Mouse (Mus musculus) olfactory bulb, adult 2 months (tissue): ENCODE results near the gene Aco1. TPM values are rescaled to one million over a fixed set of nuclear protein-coding genes. Genes with fewer than 3 reads are reported as not detected.
A peak's percentile ranks its signal among the peaks of the same experiment; 100 is the strongest.
"Not testable (repeated sequence)": the region's sequence is repeated elsewhere in the genome, so short reads cannot be mapped to it uniquely, and the experiment has no call there.

ENCODE experiments used
- H3K27ac ChIP-seq: fragments of 200-500 bp; 2 replicates; pipeline ENCODE4 v1.5.1; 2012; ENCODE audit warnings: low read depth, low read length; ENCODE audit not compliant: insufficient read depth
- H3K4me1 ChIP-seq: fragments of 200-500 bp; 2 replicates; pipeline ENCODE4 v1.6.1; 2012; ENCODE audit warnings: low read length; ENCODE audit not compliant: control insufficient read depth, insufficient read depth
- H3K4me3 ChIP-seq: fragments of 200-500 bp; 2 replicates; pipeline ENCODE4 v1.5.1; 2012; ENCODE audit warnings: mild to moderate bottlenecking, low read depth, low read length, moderate library complexity; ENCODE audit not compliant: insufficient read depth
- CTCF ChIP-seq: fragments of 200-500 bp; IDR thresholded peaks from 2 replicates; pipeline ENCODE4 v1.5.1; 2012; ENCODE audit warnings: low read depth, mild to moderate bottlenecking, low read length, moderate library complexity; ENCODE audit not compliant: insufficient read depth
- POLR2A ChIP-seq: fragments of 200-500 bp; IDR thresholded peaks from 2 replicates; pipeline ENCODE4 v1.6.1; 2012; ENCODE audit warnings: mild to moderate bottlenecking, low read depth, low read length, moderate library complexity; ENCODE audit not compliant: insufficient read depth
- WGBS: fragments of 180-500 bp; shearing (Covaris S2); methylation state at CpG from one replicate; pipeline ENCODE4 v1.1.7; 2018; 5-methylcytosine and 5-hydroxymethylcytosine counted together
- polyA plus RNA-seq: library from polyadenylated mRNA; stranded (reverse); fragments of >200 nt; gene quantifications from 2 replicates; pipeline ENCODE4 v1.2.4, GENCODE M21; 2012; ENCODE audit warnings: low replicate concordance; ENCODE audit not compliant: missing spikeins, insufficient read depth, insufficient read length

Gene Aco1
- not detected in 2 replicates for polyA plus RNA-seq

GRCm38 (mm10) chr4:40142743-40143532 lies at the start of gene Aco1:
Gene Aco1, plus strand, starts transcription at chr4:40143081.
- peak within 1 kb of the TSS; percentile 89 for H3K4me3 ChIP-seq
- peak; percentile 34; the same call in 1 of the 2 replicates for TF ChIP-seq POLR2A
- TF ChIP-seq CTCF = no peak
- WGBS = 1% methylated on average over 46 of the region's 46 CpGs
- peaks cover 2% of the 10 kb centered on the region for H3K4me1 ChIP-seq
- peak within 1 kb of the TSS; percentile 88 for H3K27ac ChIP-seq

- no peaks in the 10 kb centered on the region for H3K4me1 ChIP-seq
- whole genome bisulfite sequencing = 71% methylated on average over 2 of the region's 2 CpGs
- no peak overlapping the region for H3K27ac ChIP-seq
- TF ChIP-seq POLR2A = no peak
- TF ChIP-seq CTCF = no peak
- H3K4me3 ChIP-seq = no peak overlapping the region
Observed at GRCm38 (mm10) chr4:40094974-40095373, 47.9 kb upstream of the Aco1 start.

DNA sequence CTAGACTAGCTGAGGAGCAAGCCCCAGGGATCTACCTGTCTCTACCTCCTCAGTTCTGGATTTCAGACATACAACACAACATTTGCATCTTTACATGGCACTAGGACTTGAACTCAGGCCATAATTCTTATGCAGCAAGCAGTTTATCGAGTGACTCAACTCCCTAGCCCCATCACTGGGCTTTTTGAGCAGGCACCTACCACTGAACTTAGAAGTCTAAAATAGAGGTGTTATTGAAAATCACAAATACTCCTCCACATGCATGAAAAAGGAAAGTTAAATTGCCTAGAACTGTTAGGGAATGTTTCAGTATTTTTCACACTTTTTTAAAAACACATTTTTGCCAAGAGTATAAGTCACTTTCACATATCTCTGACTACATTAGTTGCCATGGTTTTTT lies 39.9 kb upstream of the Aco1 start:
- TF ChIP-seq CTCF (no peak), POLR2A (no peak)
- Histone ChIP-seq H3K4me1 (no peaks in the 10 kb centered on the region), H3K4me3 (no peak overlapping the region), H3K27ac (no peak overlapping the region)
- 82% methylated on average over 1 of the region's 1 CpGs for WGBS

- Histone ChIP-seq H3K4me3 (no peak overlapping the region), H3K27ac (no peak overlapping the region), H3K4me1 (no peaks in the 10 kb centered on the region)
- WGBS = 38% methylated on average over 8 of the region's 8 CpGs
- TF ChIP-seq CTCF = no peak
Observed at GRCm38 (mm10) chr4:40106004-40106536, 36.8 kb upstream of the Aco1 start.

DNA sequence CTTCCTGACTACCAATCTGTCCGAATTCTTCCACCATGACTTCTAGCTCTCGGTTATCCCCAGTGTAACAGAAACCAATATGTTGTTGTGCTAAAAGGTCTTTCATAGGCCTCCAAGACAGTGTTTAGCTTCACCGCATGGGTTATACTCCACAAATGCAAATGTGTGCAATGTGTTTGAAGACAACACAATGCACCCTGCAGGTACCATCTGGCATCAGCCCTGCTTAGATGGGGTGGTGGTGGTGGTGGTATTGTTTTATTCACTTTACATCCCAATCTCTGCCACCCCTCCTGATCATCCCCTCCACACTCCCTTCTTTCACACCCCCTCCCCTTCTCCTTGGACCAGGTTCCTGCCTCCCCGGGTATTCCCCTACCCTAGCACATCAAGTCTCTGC lies 34.9 kb upstream of the Aco1 start:
- Histone ChIP-seq H3K4me3 (no peak overlapping the region), H3K4me1 (no peaks in the 10 kb centered on the region), H3K27ac (no peak overlapping the region)
- WGBS = 95% methylated on average over 4 of the region's 4 CpGs
- TF ChIP-seq CTCF = no peak
- TF ChIP-seq POLR2A = no peak

- Histone ChIP-seq H3K27ac (no peak overlapping the region), H3K4me1 (no peaks in the 10 kb centered on the region), H3K4me3 (no peak overlapping the region)
- 75% methylated on average over 1 of the region's 1 CpGs for WGBS
- TF ChIP-seq POLR2A (no peak), CTCF (no peak)
Observed at GRCm38 (mm10) chr4:40113173-40113572, 29.7 kb upstream of the Aco1 start.

GRCm38 (mm10) chr4:40121221-40121620 lies 21.7 kb upstream of the Aco1 start:
- WGBS = 58% methylated on average over 3 of the region's 3 CpGs
- no peak overlapping the region for H3K27ac ChIP-seq
- no peak overlapping the region for H3K4me3 ChIP-seq
- no peaks in the 10 kb centered on the region for H3K4me1 ChIP-seq
- TF ChIP-seq POLR2A (no peak), CTCF (no peak)

GRCm38 (mm10) chr4:40122291-40122690 lies 20.6 kb upstream of the Aco1 start:
- H3K27ac ChIP-seq = not testable (repeated sequence)

GRCm38 (mm10) chr4:40134468-40135102 lies 8.3 kb upstream of the Aco1 start:
- Histone ChIP-seq H3K27ac (no peak overlapping the region), H3K4me3 (no peak overlapping the region), H3K4me1 (no peaks in the 10 kb centered on the region)
- TF ChIP-seq CTCF (peak; percentile 49; the same call in 1 of the 2 replicates), POLR2A (no peak)
- WGBS = 16% methylated on average over 9 of the region's 9 CpGs

More at GRCm38 (mm10) chr4:40122291-40122690, 20.6 kb upstream of the Aco1 start:
- 98% methylated on average over 1 of the region's 1 CpGs for WGBS
- H3K4me3 ChIP-seq, H3K4me1 ChIP-seq: not testable (repeated sequence)
